Mouse (Mus musculus) kidney, adult 2 months (tissue): Measurements from ENCODE around the gene Klrb1c.
"Not testable (repeated sequence)": the region's sequence is repeated elsewhere in the genome, so short reads cannot be mapped to it uniquely, and the experiment has no call there.

Experiments
- CTCF ChIP-seq: fragments of 200-500 bp; conservative IDR thresholded peaks from 2 replicates; pipeline ENCODE4 v1.5.1; 2011; ENCODE audit warnings: low read depth, mild to moderate bottlenecking, control low read depth, low read length, moderate library complexity, mixed read lengths; ENCODE audit not compliant: insufficient read depth, insufficient read length
- POLR2A ChIP-seq: fragments of 200-500 bp; IDR thresholded peaks from one replicate; pipeline ENCODE4 v1.6.1; 2011; ENCODE audit warnings: low read depth, low read length, control low read depth

GRCm38 (mm10) chr6:128798772-128799143 lies 9.7 kb upstream of the Klrb1c start:
- TF ChIP-seq POLR2A, CTCF: not testable (repeated sequence)
